Mouse (Mus musculus) Patski (cell line): ENCODE data around the gene Mmp11. TPM values are rescaled to one million over a fixed set of nuclear protein-coding genes. Genes with fewer than 3 reads are reported as not detected.

Experiments
- ATAC-seq: fragments of 100-300 bp; one replicate; pipeline ENCODE4 v1.8.0; 2021
- CTCF ChIA-PET: fragments of 350-600 bp; sonication (Branson Sonifier 250); formaldehyde crosslinking; loops from one replicate; lab custom pipeline; 2022; ENCODE audit warnings: inconsistent platforms; lab: Charles Lee
- POLR2A ChIA-PET: fragments of 350-600 bp; sonication (Branson Sonifier 250); formaldehyde crosslinking; loops from one replicate; lab custom pipeline; 2022; ENCODE audit warnings: antibody characterized with exemption, inconsistent platforms; lab: Charles Lee
- DNase-seq: peaks from one replicate; pipeline ENCODE4 v3.0.0-alpha.2; 2011; ENCODE audit warnings: low read depth, low spot score
- H3K27me3 ChIP-seq: fragments of 371-371 bp; one replicate; pipeline ENCODE4 v1.5.1; 2021
- CTCF ChIP-seq: fragments of 100-300 bp; IDR thresholded peaks from one replicate; pipeline ENCODE4 v1.5.1; 2021
- in situ Hi-C: fragments of 300-500 bp; cut with MboI; formaldehyde crosslinking; loops from 3 replicates; pipeline ENCODE4 v1.11.1; 2018; ENCODE audit warnings: low pct_unique_long_range_greater_than_20kb, mixed read lengths
- polyA plus RNA-seq: library from polyadenylated mRNA; unstranded; gene quantifications from one replicate; pipeline ENCODE4 v1.2.3, GENCODE M21; 2021

The Mmp11 gene
- 67.8 TPM for polyA plus RNA-seq

DNA sequence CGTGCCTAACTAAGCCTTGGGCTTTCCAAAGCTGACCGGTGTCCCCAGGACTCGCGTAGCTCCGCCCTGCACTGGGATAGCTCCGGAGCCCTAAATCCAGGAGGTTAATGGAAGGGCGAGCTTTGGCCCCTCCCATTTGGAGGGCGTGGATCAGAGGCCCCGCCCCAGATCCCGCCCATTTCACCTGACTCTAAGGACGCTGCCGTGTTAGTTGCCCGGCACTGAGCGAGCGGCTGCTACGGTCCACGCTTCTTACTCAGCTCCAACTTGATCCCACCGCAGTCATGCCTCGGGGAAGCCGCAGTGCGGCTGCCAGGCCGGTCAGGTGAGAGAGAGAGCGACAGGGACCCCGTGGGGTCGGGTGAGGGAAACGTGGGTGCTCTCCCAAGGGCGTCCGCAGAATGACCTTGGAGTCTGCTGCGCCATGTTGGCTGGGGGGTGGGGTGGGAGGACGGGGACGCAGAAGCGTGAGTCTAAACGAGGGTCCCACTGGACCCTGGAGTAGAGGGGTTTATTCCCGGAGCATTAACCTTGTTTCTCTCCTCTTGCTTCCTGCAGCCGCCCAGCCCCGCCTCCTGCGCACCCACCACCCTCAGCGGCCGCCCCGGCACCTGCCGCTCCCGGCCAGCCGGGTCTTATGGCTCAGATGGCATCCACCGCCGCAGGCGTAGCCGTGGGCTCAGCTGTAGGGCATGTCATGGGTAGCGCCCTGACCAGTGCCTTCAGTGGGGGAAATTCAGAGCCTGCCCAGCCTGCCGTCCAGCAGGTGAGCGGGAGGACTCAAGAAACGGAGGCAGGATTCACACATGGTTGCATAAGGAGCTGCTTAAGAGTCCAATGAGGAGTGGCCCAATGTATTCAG is at the start of gene Mmp11:
TSS of gene Mmp11 (minus strand) at position 817 of the 862 bp plus-strand sequence.
- ATAC-seq (peak; percentile 60), DNase-seq (peak; percentile 73)
- POLR2A ChIA-PET: interaction anchor here (2.3 kb wide), 1 partner anchor 15 kb away, joined by 13 read pairs; the partner anchor contains the start of gene Smarcb1
- CTCF ChIA-PET: interaction anchor here (2.1 kb wide), 1 partner anchor 16 kb away, joined by 7 read pairs; no protein-coding TSS in a partner anchor
- H3K27me3 ChIP-seq: no peaks in the 10 kb centered on the region
- in situ Hi-C loops: no loop called here
- no peak for TF ChIP-seq CTCF

DNA sequence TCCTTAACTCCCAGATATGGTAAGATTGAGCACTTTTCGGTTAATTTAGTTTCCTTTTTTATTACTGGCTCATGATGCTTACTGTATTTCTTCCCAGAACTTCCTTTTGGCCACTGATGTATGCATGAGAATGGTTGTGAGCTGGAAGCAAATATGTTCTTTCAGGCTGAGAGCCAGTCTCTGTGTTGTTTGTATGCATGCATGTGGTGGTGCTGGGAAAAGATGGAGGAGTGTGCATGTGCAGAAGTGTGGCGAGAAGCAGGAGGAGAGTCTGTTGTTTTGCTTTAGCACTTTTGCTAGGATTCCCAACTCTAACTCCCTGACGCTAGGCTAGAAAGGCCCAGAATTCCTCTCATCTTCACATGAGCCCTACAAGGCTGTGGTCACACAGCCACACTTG is 43.1 kb upstream of the Mmp11 start:
- no peak for DNase-seq
- no peaks in the 10 kb centered on the region for H3K27me3 ChIP-seq
- in situ Hi-C loops: loop anchor here (25.0 kb wide), 1 partner anchor 208 kb away; no protein-coding TSS in a partner anchor
- no peak for ATAC-seq
- ChIA-PET CTCF (no interaction called here), POLR2A (no interaction called here)
- TF ChIP-seq CTCF: no peak

GRCm38 (mm10) chr10:75978835-75979157 is 42.5 kb upstream of the Mmp11 start:
- in situ Hi-C loops: loop anchor here (25.0 kb wide), 1 partner anchor 209 kb away; no protein-coding TSS in a partner anchor
- DNase-seq (no peak), ATAC-seq (no peak)
- ChIA-PET POLR2A (no interaction called here), CTCF (no interaction called here)
- no peaks in the 10 kb centered on the region for H3K27me3 ChIP-seq
- TF ChIP-seq CTCF: no peak

DNA sequence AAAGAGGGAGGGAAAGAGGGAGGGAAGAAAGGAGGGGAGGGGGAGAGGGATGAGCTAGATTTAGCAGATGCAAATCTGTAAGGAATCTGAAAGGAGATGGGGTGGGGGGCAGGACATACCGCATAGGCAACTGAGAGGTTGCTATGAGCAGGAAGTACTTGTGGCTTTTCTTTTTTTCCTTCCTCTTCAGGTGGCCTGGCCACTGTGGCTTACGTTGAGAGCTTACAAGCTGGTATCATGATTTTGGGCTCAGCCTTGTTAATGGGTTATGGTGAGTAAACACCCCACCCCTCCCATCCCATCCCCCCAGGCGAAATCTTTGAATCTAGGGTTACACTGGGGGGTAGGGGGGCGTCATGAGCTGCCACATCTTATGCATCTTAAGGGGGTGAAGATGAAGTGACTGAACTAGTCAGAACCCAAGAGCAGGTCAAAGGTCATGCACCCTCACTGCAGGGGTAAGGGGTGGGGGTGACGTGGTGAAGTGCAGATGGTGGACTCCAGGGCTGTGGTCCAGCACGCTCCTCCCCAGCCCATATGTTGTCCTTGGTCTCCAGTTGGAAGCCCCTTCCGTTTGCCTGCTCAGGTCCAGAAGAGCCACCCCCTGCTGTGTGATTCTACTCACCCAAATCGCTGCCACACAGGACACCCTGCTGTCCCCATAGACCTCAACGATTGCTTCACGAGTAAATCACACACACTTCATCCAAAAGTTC is 42.0 kb upstream of the Mmp11 start:
- H3K27me3 ChIP-seq: no peaks in the 10 kb centered on the region
- DNase-seq (no peak), ATAC-seq (no peak)
- no peak for TF ChIP-seq CTCF
- POLR2A ChIA-PET: no interaction called here
- in situ Hi-C loops: loop anchor here (25.0 kb wide), 1 partner anchor 209 kb away; no protein-coding TSS in a partner anchor
- CTCF ChIA-PET: no interaction called here

- H3K27me3 ChIP-seq: no peaks in the 10 kb centered on the region
- peak; percentile 83 for TF ChIP-seq CTCF
- POLR2A ChIA-PET: no interaction called here
- CTCF ChIA-PET: no interaction called here
- ATAC-seq (no peak), DNase-seq (no peak)
- in situ Hi-C loops: loop anchor here (25.0 kb wide), 1 partner anchor 212 kb away; no protein-coding TSS in a partner anchor
Measured at GRCm38 (mm10) chr10:75975216-75975615, 38.9 kb upstream of the Mmp11 start.

DNA sequence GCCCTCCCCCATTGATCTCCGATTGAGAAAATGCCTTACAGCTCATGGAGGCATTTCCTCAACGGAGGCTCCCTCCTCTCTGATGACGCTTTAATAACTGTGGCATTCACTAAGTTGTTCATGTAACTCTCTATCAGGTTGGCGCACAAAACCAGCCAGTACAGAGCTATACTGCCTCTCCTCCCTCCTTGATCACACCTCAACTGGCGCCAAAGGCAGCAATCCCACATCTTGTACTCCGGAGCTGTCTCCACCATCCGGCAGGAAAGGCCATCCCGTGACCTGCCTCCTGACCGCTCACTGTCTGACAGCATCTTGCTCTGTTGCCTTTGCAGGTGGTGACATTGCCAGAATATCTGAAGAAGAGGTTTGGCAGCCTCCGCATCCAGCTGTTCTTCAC is 37.5 kb upstream of the Mmp11 start:
- no peak for ATAC-seq
- no peak for DNase-seq
- H3K27me3 ChIP-seq: no peaks in the 10 kb centered on the region
- in situ Hi-C loops: no loop called here
- CTCF ChIA-PET: no interaction called here
- no peak for TF ChIP-seq CTCF
- POLR2A ChIA-PET: no interaction called here

DNA sequence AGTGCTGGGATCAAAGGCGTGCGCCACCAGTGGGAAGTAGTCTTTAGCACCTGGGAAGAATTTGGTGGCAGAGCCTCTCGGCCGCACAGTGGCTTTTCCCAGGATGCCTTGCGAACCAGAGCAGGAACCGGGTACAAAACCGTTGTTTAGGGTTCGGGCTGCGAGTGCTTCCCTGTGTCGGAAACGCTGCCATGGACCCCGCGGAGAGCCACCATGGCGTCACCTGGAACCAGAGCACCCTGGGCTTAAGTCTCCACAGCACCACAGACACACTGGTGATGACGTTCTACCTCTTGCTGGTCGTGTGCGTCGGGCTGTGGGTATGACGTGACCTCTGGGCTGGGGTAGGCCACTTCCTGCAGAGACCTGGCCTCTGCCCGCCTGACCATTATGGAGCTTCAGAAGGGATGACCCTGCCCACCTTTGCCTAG is 18.1 kb upstream of the Mmp11 start, which contains the start of gene Gm5134:
TSS of gene Gm5134 (plus strand) at position 134 of the 431 bp plus-strand sequence.
- ChIA-PET CTCF (no interaction called here), POLR2A (no interaction called here)
- in situ Hi-C loops: loop anchor here (5.0 to 10.0 kb wide), 4 partner anchors 70 to 367 kb away; partner anchors contain the start of gene Ggt5
- ATAC-seq (no peak), DNase-seq (no peak)
- TF ChIP-seq CTCF: no peak
- peaks cover 3% of the 10 kb centered on the region for H3K27me3 ChIP-seq

DNA sequence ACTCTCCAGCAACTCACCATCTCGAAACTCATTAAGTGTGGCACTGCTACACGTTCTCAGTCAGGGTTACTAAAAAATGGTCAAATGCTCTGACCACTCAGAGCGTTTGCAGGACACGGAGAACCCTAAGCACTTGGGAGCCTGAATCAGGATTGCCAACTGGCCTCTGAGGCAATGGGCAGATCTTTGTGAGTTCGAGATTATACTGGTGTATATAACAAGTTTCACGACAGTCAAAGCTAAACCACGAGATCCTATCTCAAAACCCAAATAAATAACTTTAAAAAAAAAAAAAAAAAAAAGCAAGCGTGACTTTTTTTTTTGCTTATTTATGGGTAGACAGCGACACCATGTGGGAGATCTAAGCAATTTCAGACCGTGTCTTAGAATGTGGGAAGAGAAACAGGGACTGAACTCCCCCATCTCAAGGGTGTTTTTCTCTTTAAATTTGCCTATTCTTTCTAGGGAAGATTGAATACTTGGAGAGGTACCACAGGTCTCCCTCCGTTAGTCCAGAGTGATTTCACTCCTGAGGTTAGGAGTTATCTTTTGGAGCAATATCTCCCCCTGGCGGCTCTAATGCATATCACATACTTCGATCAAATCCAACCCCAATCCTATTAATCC is 15.2 kb upstream of the Mmp11 start:
- ATAC-seq (peak; percentile 26), DNase-seq (no peak)
- CTCF ChIA-PET: interaction anchor here (0.5 to 2.7 kb wide), 18 partner anchors 9 to 365 kb away, joined by 3 to 13 read pairs (median 4); partner anchors contain the start of genes Gm867, Smarcb1 and Vpreb3
- no peaks in the 10 kb centered on the region for H3K27me3 ChIP-seq
- peak; percentile 89 for TF ChIP-seq CTCF
- in situ Hi-C loops: loop anchor here (5.0 to 10.0 kb wide), 4 partner anchors 67 to 364 kb away; partner anchors contain the start of gene Ggt5
- POLR2A ChIA-PET: interaction anchor here (0.6 to 0.7 kb wide), 2 partner anchors 166 to 174 kb away, joined by 4 read pairs; no protein-coding TSS in a partner anchor

DNA sequence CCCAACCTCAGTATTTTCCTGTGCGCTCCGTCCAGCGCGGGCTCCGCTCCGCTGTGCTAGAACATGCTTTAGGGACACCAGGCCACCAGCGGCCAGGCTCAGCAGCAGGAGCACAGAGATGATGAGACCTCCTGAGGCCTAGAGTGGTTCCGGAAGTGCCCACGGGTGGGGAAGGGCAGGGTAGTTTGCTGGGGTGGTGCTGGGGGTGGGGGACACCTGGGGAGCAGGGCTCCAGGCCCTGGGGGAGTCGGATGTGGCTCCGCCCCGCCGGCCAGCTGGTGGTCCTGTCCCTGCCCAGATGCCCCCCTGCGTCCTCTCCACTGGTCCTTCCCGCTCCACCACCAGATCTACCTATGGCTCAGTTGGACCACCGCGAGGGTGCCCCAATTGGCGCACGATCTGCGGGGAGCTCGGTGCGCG is 14.5 kb upstream of the Mmp11 start:
- ChIA-PET POLR2A (interaction anchor here (0.7 kb wide), 1 partner anchor 174 kb away, joined by 4 read pairs; no protein-coding TSS in a partner anchor), CTCF (interaction anchor here (0.8 to 2.7 kb wide), 9 partner anchors 13 to 364 kb away, joined by 3 to 13 read pairs (median 6); partner anchors contain the start of gene Smarcb1)
- ATAC-seq (no peak), DNase-seq (no peak)
- no peaks in the 10 kb centered on the region for H3K27me3 ChIP-seq
- no peak for TF ChIP-seq CTCF
- in situ Hi-C loops: loop anchor here (5.0 to 10.0 kb wide), 4 partner anchors 66 to 364 kb away; partner anchors contain the start of gene Ggt5
